Mouse (Mus musculus): ENCODE data around the gene Tmem135. TPM values are rescaled to one million over a fixed set of nuclear protein-coding genes. Genes with fewer than 3 reads are reported as not detected.
A peak's percentile ranks its signal among the peaks of the same experiment; 100 is the strongest.

The Tmem135 gene
- polyA plus RNA-seq, 1 experiment from 2014 or later = 36.3 TPM

DNA sequence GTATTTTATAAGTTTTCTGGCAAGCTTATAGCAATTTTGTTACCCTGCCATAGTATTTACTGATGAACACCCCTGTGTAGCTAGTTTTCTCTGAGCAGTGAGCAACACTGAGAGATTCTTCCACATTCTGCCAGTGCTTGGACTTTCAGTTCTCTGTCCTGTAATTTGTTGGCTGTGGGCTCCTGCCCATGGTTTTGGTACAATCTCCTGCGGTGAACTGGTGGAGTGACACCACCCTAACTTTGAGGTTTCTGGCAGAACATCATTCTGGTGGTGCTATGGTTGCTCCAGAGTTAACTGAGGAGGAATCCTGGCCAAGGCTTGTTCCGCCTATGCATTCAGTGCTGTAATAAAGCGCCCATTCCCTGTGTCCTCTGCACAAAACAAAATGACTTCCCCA, 21.1 kb downstream of the Tmem135 start:
- Histone ChIP-seq H3K27me3 (ENCODE audit: control insufficient read depth, insufficient read depth, low read length) (no peaks in the 10 kb centered on the region), H3K36me3 (ENCODE audit: control insufficient read depth, insufficient read depth, low read length) (no peaks in the 10 kb centered on the region), H3K9me3 (replicated peaks; ENCODE audit: control insufficient read depth, low read length) (no peaks in the 10 kb centered on the region), H3K27ac (ENCODE audit: low read length) (no peak overlapping the region), H3K4me2 (ENCODE audit: low read depth, low read length) (no peak overlapping the region), H3K4me1 (ENCODE audit: control insufficient read depth, insufficient read depth, low read length) (peaks cover 21% of the 10 kb centered on the region), H3K9ac (ENCODE audit: low read length) (no peak overlapping the region), H3K4me3 (replicated peaks; ENCODE audit: low read length) (no peak overlapping the region)
- ATAC-seq (ENCODE audit: insufficient read depth, low FRiP score) = no peak
- WGBS = 85% methylated on average over 3 of the region's 3 CpGs

DNA sequence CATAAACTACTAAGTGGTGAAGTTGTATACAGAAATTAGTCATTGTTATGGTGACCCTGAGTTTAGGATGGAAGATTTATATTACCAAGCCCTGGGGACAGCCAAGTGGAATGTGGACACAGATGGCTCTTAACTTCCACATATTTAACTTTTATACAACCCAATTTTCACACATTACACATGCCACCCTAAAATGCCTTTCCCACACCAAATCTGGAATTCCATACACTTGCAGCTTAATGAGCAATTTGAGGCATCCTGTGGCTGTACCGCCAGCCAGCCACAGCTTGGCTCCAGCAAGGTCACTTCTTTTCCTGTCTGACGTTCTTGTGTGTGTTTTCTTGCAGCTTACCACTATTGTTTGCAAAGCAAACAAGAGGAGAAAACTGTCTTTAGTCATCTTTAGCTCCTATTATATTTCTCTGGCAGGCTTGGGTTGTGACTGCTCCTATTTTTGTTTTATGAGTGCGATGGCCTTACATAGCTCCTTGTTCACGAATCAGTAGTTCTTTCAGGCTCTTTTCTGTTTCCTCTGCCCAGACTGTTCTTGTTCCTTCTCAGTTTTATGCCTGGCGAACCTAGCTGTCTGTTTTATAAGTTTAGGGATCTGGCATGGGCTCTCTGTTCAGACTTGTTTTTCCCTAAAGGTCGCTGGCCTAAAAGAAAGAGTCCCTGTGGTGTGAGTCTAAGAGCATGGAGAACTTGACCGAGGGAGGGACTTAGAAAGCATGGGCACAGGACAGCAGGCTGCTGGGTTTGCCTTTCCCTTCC, 22.9 kb downstream of the Tmem135 start:
- Histone ChIP-seq H3K36me3 (ENCODE audit: control insufficient read depth, insufficient read depth, low read length) (no peaks in the 10 kb centered on the region), H3K9me3 (replicated peaks; ENCODE audit: control insufficient read depth, low read length) (no peaks in the 10 kb centered on the region), H3K4me3 (replicated peaks; ENCODE audit: low read length) (no peak overlapping the region), H3K4me2 (ENCODE audit: low read depth, low read length) (no peak overlapping the region), H3K27ac (ENCODE audit: low read length) (peak overlapping the region; percentile 61), H3K4me1 (ENCODE audit: control insufficient read depth, insufficient read depth, low read length) (peaks cover 12% of the 10 kb centered on the region), H3K27me3 (ENCODE audit: control insufficient read depth, insufficient read depth, low read length) (no peaks in the 10 kb centered on the region), H3K9ac (ENCODE audit: low read length) (no peak overlapping the region)
- 38% methylated on average over 7 of the region's 7 CpGs for WGBS
- ATAC-seq (ENCODE audit: insufficient read depth, low FRiP score) = no peak

DNA sequence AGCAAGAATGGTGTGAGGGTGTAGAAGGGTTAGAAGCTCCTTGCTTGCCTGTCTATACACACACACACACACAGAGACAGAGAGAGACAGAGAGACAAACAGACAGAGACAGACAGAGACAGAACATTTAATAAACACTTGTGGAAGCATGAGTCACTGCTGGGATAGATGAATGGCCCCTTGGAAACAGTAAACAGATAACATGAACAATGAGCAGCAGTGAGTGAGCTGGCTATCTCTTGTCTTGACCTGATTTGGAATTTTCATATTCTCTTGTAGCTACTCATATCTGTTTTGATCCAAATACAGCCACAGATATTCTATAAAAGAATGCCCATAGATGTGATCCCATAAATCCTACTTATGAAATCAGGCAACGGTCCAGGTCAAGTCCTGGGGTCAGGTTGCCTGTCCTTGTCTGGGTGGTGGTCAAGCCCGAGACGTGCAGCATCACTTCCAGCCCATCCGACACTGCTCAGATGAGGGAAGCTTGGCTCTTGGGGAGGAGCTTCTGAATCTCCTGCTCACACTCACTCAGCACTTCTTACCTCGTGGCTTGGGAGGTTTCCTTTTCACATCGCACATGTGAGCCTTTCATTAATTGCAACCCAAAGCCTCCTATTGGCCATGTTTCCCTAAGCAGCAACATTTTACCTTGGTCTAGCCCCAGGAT, 32.3 kb downstream of the Tmem135 start:
- H3K4me2 ChIP-seq (ENCODE audit: low read depth, low read length) = no peak overlapping the region
- no peak overlapping the region for H3K9ac ChIP-seq (ENCODE audit: low read length)
- no peak for ATAC-seq (ENCODE audit: insufficient read depth, low FRiP score)
- H3K9me3 ChIP-seq (replicated peaks; ENCODE audit: control insufficient read depth, low read length) = no peaks in the 10 kb centered on the region
- no peaks in the 10 kb centered on the region for H3K27me3 ChIP-seq (ENCODE audit: control insufficient read depth, insufficient read depth, low read length)
- no peak overlapping the region for H3K27ac ChIP-seq (ENCODE audit: low read length)
- WGBS = 47% methylated on average over 6 of the region's 6 CpGs
- 0 out of 2 replicates have a peak, but pooled peaks cover 11% of the 10 kb centered on the region for H3K4me1 ChIP-seq (ENCODE audit: control insufficient read depth, insufficient read depth, low read length)
- H3K36me3 ChIP-seq (ENCODE audit: control insufficient read depth, insufficient read depth, low read length) = no peaks in the 10 kb centered on the region
- H3K4me3 ChIP-seq (replicated peaks; ENCODE audit: low read length) = no peak overlapping the region

DNA sequence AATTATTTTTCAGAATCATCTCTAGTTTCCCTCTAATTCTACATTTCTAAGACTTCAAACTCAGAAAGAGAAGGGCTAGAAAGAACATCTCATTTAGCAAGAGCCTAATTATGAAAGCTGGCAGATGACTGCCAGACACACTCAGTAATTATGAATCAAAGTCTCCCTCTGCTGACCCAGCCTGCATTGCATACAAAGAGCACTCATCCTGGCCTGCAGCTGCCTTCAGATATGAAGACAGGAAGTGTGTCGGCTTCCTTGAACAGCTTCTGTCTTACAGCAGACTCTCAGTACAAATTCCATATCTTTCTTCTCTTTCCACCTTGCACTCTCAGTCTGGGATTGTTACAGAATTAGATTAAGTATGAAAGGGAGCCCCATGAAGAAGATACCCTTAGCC, 33.1 kb downstream of the Tmem135 start:
- H3K9me3 ChIP-seq (replicated peaks; ENCODE audit: control insufficient read depth, low read length) = no peaks in the 10 kb centered on the region
- no peak overlapping the region for H3K4me2 ChIP-seq (ENCODE audit: low read depth, low read length)
- H3K27me3 ChIP-seq (ENCODE audit: control insufficient read depth, insufficient read depth, low read length) = no peaks in the 10 kb centered on the region
- H3K4me3 ChIP-seq (replicated peaks; ENCODE audit: low read length) = no peak overlapping the region
- no peak overlapping the region for H3K27ac ChIP-seq (ENCODE audit: low read length)
- ATAC-seq (ENCODE audit: insufficient read depth, low FRiP score) = peak; percentile 64; the same call in 1 of the 2 replicates
- H3K36me3 ChIP-seq (ENCODE audit: control insufficient read depth, insufficient read depth, low read length) = no peaks in the 10 kb centered on the region
- no peak overlapping the region for H3K9ac ChIP-seq (ENCODE audit: low read length)
- H3K4me1 ChIP-seq (ENCODE audit: control insufficient read depth, insufficient read depth, low read length) = 0 out of 2 replicates have a peak, but pooled peaks cover 11% of the 10 kb centered on the region
- 15% methylated on average over 1 of the region's 1 CpGs for WGBS

DNA sequence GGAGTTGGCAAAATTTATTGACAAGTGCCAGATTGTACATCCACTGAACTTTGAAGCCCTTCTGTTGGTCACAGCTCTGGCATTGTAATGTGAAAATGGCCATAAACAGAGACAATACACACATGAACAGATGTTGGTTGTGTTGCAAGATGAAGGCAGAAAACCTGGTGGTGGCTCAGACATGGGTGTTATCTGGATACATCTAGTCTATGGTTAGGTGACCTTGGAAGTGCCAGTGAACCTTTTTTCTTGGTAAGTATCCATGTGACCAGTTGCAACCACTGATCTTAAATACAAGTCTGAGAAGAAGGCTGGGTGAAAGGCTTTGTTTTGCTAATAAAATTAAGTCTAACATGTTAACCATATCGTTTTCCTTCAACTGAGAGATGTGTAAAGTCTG, 33.9 kb downstream of the Tmem135 start:
- Histone ChIP-seq H3K4me1 (ENCODE audit: control insufficient read depth, insufficient read depth, low read length) (0 out of 2 replicates have a peak, but pooled peaks cover 11% of the 10 kb centered on the region), H3K27me3 (ENCODE audit: control insufficient read depth, insufficient read depth, low read length) (no peaks in the 10 kb centered on the region), H3K9ac (ENCODE audit: low read length) (no peak overlapping the region), H3K4me3 (replicated peaks; ENCODE audit: low read length) (no peak overlapping the region), H3K36me3 (ENCODE audit: control insufficient read depth, insufficient read depth, low read length) (no peaks in the 10 kb centered on the region), H3K4me2 (ENCODE audit: low read depth, low read length) (no peak overlapping the region), H3K9me3 (replicated peaks; ENCODE audit: control insufficient read depth, low read length) (no peaks in the 10 kb centered on the region), H3K27ac (ENCODE audit: low read length) (no peak overlapping the region)
- 90% methylated on average over 1 of the region's 1 CpGs for WGBS
- no peak for ATAC-seq (ENCODE audit: insufficient read depth, low FRiP score)

DNA sequence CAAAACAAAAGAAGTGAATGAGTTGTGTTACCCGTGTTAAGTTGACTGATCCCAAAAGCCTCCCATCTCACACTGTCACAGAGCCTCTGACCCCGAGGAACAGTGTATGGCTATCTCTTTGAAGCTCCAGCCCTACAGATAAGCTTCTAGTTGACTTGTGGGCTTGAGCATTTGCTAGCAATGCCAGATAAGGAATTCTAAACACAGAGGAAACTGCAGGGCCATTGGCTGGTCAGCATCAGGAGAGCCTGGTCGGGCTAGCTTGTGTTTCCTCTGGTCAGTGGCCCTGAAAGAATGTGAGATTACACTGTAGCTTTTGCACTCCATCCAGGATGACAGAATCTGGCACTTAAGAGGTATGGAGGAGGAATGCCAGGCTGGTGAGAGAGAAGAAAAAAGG, 36.4 kb downstream of the Tmem135 start:
- peak; percentile 39; the same call in 1 of the 2 replicates for ATAC-seq (ENCODE audit: insufficient read depth, low FRiP score)
- Histone ChIP-seq H3K27me3 (ENCODE audit: control insufficient read depth, insufficient read depth, low read length) (no peaks in the 10 kb centered on the region), H3K4me3 (replicated peaks; ENCODE audit: low read length) (no peak overlapping the region), H3K9me3 (replicated peaks; ENCODE audit: control insufficient read depth, low read length) (no peaks in the 10 kb centered on the region), H3K4me2 (ENCODE audit: low read depth, low read length) (no peak overlapping the region), H3K36me3 (ENCODE audit: control insufficient read depth, insufficient read depth, low read length) (no peaks in the 10 kb centered on the region), H3K9ac (ENCODE audit: low read length) (no peak overlapping the region), H3K4me1 (ENCODE audit: control insufficient read depth, insufficient read depth, low read length) (0 out of 2 replicates have a peak, but pooled peaks cover 15% of the 10 kb centered on the region), H3K27ac (ENCODE audit: low read length) (no peak overlapping the region)
- WGBS = 34% methylated on average over 3 of the region's 3 CpGs

DNA sequence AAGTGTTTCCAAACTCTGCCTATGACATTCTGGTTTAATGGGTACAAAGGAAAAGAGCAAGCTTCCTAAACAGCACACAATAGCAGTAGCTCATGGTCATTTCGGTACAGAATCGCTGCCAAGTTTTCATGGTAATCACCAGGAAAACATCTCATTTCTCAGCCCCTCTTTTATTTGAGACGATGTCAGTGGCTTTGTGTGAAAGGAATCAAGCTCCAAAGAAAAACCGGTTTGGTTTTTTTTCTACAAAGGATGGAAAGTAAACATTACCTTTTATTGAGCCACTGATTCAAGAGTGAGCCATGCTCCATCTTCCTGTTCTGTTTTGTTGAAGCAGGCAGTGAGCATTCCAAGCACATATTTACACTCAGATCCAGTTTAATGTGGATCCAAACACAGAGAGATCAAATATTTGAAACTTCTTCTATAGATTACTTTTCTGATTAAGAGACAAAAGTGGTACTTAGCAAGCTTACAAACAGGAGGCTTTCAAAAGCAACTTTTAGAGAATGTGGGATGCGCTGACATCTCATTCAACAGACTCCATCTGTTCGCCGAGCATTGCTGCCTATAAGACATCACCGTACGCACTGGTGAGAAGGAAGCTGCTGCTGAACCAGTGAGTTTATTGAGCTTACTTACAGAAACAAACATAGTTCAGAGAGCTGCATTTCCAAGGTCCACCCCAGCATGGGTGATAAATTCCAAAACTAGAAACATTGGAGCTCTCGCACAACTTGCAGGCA, 38.7 kb downstream of the Tmem135 start:
- Histone ChIP-seq H3K4me3 (replicated peaks; ENCODE audit: low read length) (no peak overlapping the region), H3K4me2 (ENCODE audit: low read depth, low read length) (peak overlapping the region; percentile 3; the same call in 1 of the 2 replicates), H3K9me3 (replicated peaks; ENCODE audit: control insufficient read depth, low read length) (no peaks in the 10 kb centered on the region), H3K36me3 (ENCODE audit: control insufficient read depth, insufficient read depth, low read length) (no peaks in the 10 kb centered on the region), H3K4me1 (ENCODE audit: control insufficient read depth, insufficient read depth, low read length) (0 out of 2 replicates have a peak, but pooled peaks cover 8% of the 10 kb centered on the region), H3K27ac (ENCODE audit: low read length) (peak overlapping the region; percentile 9; the same call in 1 of the 2 replicates), H3K9ac (ENCODE audit: low read length) (no peak overlapping the region), H3K27me3 (ENCODE audit: control insufficient read depth, insufficient read depth, low read length) (no peaks in the 10 kb centered on the region)
- peak; percentile 73; the same call in 1 of the 2 replicates for ATAC-seq (ENCODE audit: insufficient read depth, low FRiP score)
- 42% methylated on average over 10 of the region's 10 CpGs for WGBS

DNA sequence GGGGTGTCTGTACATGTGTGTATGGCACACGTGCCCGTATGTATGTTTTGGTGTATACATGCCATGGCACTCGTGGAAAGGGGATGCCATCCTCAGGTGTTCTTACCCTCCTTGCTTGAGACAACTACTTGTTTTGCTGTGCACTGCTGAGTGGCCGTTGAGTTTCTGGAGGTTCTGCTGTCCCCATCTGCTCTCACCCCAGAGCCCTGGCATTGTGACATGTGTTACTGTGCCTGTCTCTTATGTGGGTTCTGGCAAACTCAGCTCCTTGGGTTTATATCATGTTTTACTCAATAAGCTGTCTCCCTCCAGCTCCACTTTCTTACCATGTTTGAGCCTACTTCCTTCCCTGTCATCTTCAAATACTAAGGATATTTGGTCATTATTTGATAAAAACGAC, 40.0 kb downstream of the Tmem135 start:
- no peak overlapping the region for H3K9ac ChIP-seq (ENCODE audit: low read length)
- H3K27ac ChIP-seq (ENCODE audit: low read length) = no peak overlapping the region
- WGBS = 83% methylated on average over 5 of the region's 5 CpGs
- H3K9me3 ChIP-seq (replicated peaks; ENCODE audit: control insufficient read depth, low read length) = no peaks in the 10 kb centered on the region
- H3K4me3 ChIP-seq (replicated peaks; ENCODE audit: low read length) = no peak overlapping the region
- H3K36me3 ChIP-seq (ENCODE audit: control insufficient read depth, insufficient read depth, low read length) = no peaks in the 10 kb centered on the region
- H3K4me2 ChIP-seq (ENCODE audit: low read depth, low read length) = no peak overlapping the region
- H3K4me1 ChIP-seq (ENCODE audit: control insufficient read depth, insufficient read depth, low read length) = 0 out of 2 replicates have a peak, but pooled peaks cover 8% of the 10 kb centered on the region
- H3K27me3 ChIP-seq (ENCODE audit: control insufficient read depth, insufficient read depth, low read length) = no peaks in the 10 kb centered on the region
- ATAC-seq (ENCODE audit: insufficient read depth, low FRiP score) = no peak
